Mouse (Mus musculus) limb, embryonic 11.5 days (tissue): ENCODE data around the gene Asgr2. TPM values are rescaled to one million over a fixed set of nuclear protein-coding genes. Genes with fewer than 3 reads are reported as not detected.

ENCODE experiments used
- ATAC-seq: fragments of 200-750 bp; cut with Nextera tagmentation; 2 replicates; pipeline ENCODE4 v1.8.0; 2017; ENCODE audit warnings: low read depth; ENCODE audit not compliant: insufficient number of reproducible peaks, low FRiP score, low TSS enrichment
- DNase-seq: peaks from one replicate; pipeline ENCODE4 v3.0.0-alpha.2; 2015; ENCODE audit warnings: low spot score
- H3K27ac ChIP-seq: fragments of 300-500 bp; sonication (generic); replicated peaks from 2 replicates; pipeline ENCODE4 v1.5.1; 2014; ENCODE audit warnings: low read depth, mild to moderate bottlenecking, low read length
- H3K27me3 ChIP-seq: fragments of 300-500 bp; sonication (generic); 2 replicates; pipeline ENCODE4 v1.6.1; 2014; ENCODE audit warnings: mild to moderate bottlenecking, low read length, mixed read lengths; ENCODE audit not compliant: control insufficient read depth, insufficient read depth
- H3K36me3 ChIP-seq: fragments of 300-500 bp; sonication (generic); 2 replicates; pipeline ENCODE4 v1.6.1; 2014; ENCODE audit warnings: mild to moderate bottlenecking, low read length, moderate library complexity, mixed read lengths; ENCODE audit not compliant: control insufficient read depth, insufficient read depth
- H3K4me1 ChIP-seq: fragments of 300-500 bp; sonication (generic); 2 replicates; pipeline ENCODE4 v1.6.1; 2014; ENCODE audit warnings: low read length, mixed read lengths; ENCODE audit not compliant: control insufficient read depth, insufficient read depth
- H3K4me2 ChIP-seq: fragments of 300-500 bp; sonication (generic); 2 replicates; pipeline ENCODE4 v1.6.1; 2014; ENCODE audit warnings: low read depth, mild to moderate bottlenecking, moderate library complexity; ENCODE audit not compliant: severe bottlenecking
- H3K4me3 ChIP-seq: fragments of 300-500 bp; sonication (generic); 2 replicates; pipeline ENCODE4 v1.5.1; 2014; ENCODE audit warnings: low read depth, low read length
- H3K9ac ChIP-seq: fragments of 300-500 bp; sonication (generic); 2 replicates; pipeline ENCODE4 v1.6.1; 2014; ENCODE audit warnings: mild to moderate bottlenecking, low read length
- H3K9me3 ChIP-seq: fragments of 300-500 bp; sonication (generic); 2 replicates; pipeline ENCODE4 v1.6.1; 2016; ENCODE audit warnings: low read length; ENCODE audit not compliant: control insufficient read depth
- WGBS: fragments of 180-500 bp; shearing (Covaris S2); extraction: QIAGEN DNeasy Blood & Tissue Kit; methylation state at CpG from one replicate; pipeline ENCODE4 v1.1.7; 2014; 5-methylcytosine and 5-hydroxymethylcytosine counted together
- polyA plus RNA-seq: library from polyadenylated mRNA; unstranded; fragments of >200 nt; fragmentation: Nextera tagmentation; extraction: Ambion mirVana; gene quantifications from 2 replicates; pipeline ENCODE4 v1.2.1, GENCODE M21; 2014

The Asgr2 gene
- polyA plus RNA-seq: not detected in 2 replicates

DNA sequence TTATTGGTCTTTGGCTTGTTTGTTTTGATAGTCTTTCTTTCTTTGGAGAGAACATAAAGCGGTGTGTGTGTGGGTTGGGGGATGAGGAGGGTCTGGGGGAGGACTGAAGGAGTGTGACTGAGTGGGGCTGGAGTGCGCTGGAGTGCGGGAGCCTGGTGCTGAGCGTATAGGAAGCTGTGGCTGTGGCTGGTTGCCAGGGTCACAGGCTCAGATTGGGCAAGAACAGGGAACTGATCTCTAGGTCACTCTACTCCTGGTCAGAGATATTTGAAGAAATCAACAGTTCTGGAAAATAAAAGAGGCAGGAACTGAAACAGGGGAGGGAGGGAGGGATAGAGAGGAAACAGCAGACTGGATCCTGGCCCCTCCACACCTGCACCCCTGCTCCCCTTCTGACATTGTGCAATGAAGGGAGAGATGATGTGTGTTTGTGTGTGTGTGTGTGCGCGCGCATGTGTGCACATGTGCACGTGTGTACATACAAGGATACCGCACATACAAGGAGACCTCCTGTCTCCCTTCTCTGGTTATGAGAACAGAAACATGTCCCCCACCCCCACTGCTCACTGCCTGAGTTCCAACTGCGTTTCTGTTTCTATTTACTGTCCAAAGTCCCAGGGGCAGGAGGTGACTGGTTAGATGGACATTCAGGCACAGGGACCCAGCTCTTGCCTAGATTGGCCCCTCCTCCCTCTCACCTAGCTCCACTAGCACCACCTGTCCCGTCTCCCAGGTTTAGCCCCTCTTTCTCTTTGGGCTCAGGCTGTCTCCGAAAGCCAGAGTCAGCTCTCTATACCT is at the start of gene Asgr2:
Gene Asgr2, plus strand, starts transcription at position 659 of the 798 bp plus-strand sequence.
- H3K9ac ChIP-seq: no peak within 1 kb of the TSS
- H3K4me1 ChIP-seq: no peaks in the 10 kb centered on the region
- H3K27ac ChIP-seq: no peak within 1 kb of the TSS
- WGBS: 79% methylated on average over 12 of the region's 12 CpGs
- ATAC-seq: no peak
- H3K27me3 ChIP-seq: no peaks in the 10 kb centered on the region
- H3K4me2 ChIP-seq: no peak within 1 kb of the TSS
- H3K9me3 ChIP-seq: no peaks in the 10 kb centered on the region
- H3K4me3 ChIP-seq: no peak within 1 kb of the TSS
- no peaks in the 10 kb centered on the region for H3K36me3 ChIP-seq
- no peak for DNase-seq

DNA sequence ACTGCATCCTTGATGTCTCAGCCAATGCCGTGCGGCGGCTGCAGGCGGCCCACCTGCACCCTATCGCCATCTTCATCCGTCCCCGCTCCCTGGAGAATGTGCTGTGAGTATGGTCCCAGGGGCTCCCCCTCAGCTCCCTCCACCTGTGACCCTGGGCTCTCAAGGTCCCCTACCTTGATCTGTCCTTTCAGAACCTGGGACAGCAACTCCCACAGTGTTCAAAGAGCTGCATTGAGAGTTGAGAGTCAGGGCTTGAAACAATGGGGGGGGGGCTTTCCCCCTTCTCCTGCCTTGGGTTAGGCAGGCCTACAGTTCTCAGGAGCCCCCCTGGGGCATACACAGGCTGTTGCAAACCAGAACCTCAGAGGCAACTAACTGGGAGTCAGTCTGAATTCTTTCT is 48.8 kb upstream of the Asgr2 start:
- Histone ChIP-seq H3K27ac (no peak overlapping the region), H3K4me2 (no peak overlapping the region), H3K4me1 (no peaks in the 10 kb centered on the region), H3K27me3 (no peaks in the 10 kb centered on the region), H3K9ac (no peak overlapping the region), H3K4me3 (no peak overlapping the region), H3K36me3 (peaks cover 6% of the 10 kb centered on the region), H3K9me3 (no peaks in the 10 kb centered on the region)
- ATAC-seq: no peak
- no peak for DNase-seq
- 83% methylated on average over 7 of the region's 7 CpGs for whole genome bisulfite sequencing

DNA sequence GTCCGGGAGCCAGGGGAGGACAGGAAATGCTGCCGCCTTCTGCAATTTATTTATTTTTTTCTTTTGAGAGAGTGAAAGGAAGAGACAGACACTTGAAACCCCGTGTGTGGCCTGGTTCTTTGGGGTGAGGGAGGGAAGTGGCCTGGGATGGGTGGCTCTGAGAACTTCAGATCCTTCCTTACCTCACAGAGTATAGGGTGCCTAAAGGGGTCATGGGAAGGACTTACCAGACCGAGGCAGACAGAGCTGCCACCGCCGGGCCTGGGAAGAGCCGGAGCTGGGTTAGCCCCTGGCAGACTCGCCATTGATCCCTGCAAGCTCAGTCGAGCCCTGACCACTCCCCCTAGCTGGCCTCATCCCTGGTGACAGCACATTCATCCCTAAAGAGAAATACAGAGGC is 47.0 kb upstream of the Asgr2 start:
- WGBS: 41% methylated on average over 9 of the region's 9 CpGs
- DNase-seq: no peak
- Histone ChIP-seq H3K27me3 (no peaks in the 10 kb centered on the region), H3K27ac (no peak overlapping the region), H3K36me3 (peaks cover 6% of the 10 kb centered on the region), H3K4me3 (no peak overlapping the region), H3K9ac (no peak overlapping the region), H3K4me1 (no peaks in the 10 kb centered on the region), H3K4me2 (no peak overlapping the region), H3K9me3 (no peaks in the 10 kb centered on the region)
- ATAC-seq: no peak

DNA sequence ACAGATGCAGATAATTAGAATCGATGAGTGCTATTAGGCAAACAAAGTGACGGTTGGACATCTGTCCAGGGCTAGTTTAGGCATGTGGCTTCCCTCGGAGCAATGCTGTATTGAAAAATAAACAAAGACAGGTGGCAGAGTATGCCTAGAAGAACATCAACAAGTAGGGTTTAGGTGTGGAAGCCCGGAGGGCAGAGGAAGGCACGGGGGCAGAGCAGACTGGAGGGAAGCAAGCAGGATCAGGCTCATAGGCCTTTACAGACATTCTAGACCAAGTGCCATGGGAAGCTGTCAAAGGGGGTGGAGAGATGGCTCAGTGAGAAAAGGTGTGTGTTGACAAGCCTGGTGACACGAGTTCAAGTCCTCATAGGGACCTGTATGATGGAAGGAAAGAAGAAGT is 43.1 kb upstream of the Asgr2 start:
- Histone ChIP-seq H3K9ac (no peak overlapping the region), H3K4me2 (no peak overlapping the region), H3K36me3 (peaks cover under 1% of the 10 kb centered on the region), H3K27ac (no peak overlapping the region), H3K4me1 (no peaks in the 10 kb centered on the region), H3K27me3 (no peaks in the 10 kb centered on the region), H3K9me3 (no peaks in the 10 kb centered on the region), H3K4me3 (no peak overlapping the region)
- DNase-seq (no peak), ATAC-seq (no peak)
- 60% methylated on average over 6 of the region's 6 CpGs for WGBS

DNA sequence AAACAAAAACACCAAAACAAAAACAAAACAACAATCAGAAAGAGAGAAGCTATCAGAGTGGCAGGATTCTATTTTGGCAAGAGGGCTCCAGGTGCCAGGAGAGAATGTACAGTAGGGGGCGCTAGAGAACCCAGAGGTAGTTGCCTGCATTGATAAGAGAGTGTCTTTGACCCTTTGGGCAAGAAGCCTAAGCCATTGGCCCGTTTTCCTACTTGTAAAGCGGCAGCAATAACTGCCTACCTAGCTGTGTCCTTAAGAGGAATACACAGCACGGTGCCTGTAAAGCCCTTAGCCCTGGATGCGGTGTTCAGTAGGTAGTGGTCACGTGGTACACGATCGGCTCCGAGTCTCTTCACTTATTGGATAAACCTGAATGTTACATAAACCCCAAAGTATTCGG is 42.6 kb upstream of the Asgr2 start:
- Histone ChIP-seq H3K4me3 (no peak overlapping the region), H3K27me3 (no peaks in the 10 kb centered on the region), H3K9ac (no peak overlapping the region), H3K36me3 (no peaks in the 10 kb centered on the region; the same call in 1 of the 2 replicates), H3K4me1 (no peaks in the 10 kb centered on the region), H3K4me2 (no peak overlapping the region), H3K27ac (no peak overlapping the region), H3K9me3 (no peaks in the 10 kb centered on the region)
- 48% methylated on average over 10 of the region's 10 CpGs for WGBS
- DNase-seq (no peak), ATAC-seq (no peak)

- no peaks in the 10 kb centered on the region for H3K9me3 ChIP-seq
- H3K36me3 ChIP-seq: no peaks in the 10 kb centered on the region
- DNase-seq (no peak), ATAC-seq (no peak)
- no peak overlapping the region for H3K4me2 ChIP-seq
- no peaks in the 10 kb centered on the region for H3K27me3 ChIP-seq
- H3K4me1 ChIP-seq: peaks cover 3% of the 10 kb centered on the region; the same call in 1 of the 2 replicates
- H3K4me3 ChIP-seq: no peak overlapping the region
- WGBS: 74% methylated on average over 7 of the region's 7 CpGs
- H3K9ac ChIP-seq: no peak overlapping the region
- no peak overlapping the region for H3K27ac ChIP-seq
Measured at GRCm38 (mm10) chr11:70053156-70053555, 39.3 kb upstream of the Asgr2 start.

- no peak within 1 kb of the TSS for H3K9ac ChIP-seq
- WGBS: 86% methylated on average over 10 of the region's 10 CpGs
- no peak within 1 kb of the TSS for H3K27ac ChIP-seq
- no peaks in the 10 kb centered on the region for H3K27me3 ChIP-seq
- no peak within 1 kb of the TSS for H3K4me2 ChIP-seq
- H3K36me3 ChIP-seq: no peaks in the 10 kb centered on the region
- no peak for ATAC-seq
- no peaks in the 10 kb centered on the region for H3K9me3 ChIP-seq
- no peak for DNase-seq
- H3K4me1 ChIP-seq: peaks cover 3% of the 10 kb centered on the region; the same call in 1 of the 2 replicates
- H3K4me3 ChIP-seq: no peak within 1 kb of the TSS
Measured at GRCm38 (mm10) chr11:70053898-70054570, 38.4 kb upstream of the Asgr2 start, which contains the start of gene Asgr1. Gene Asgr1 (plus strand): TSS chr11:70054085.

GRCm38 (mm10) chr11:70055618-70056214 is 36.7 kb upstream of the Asgr2 start:
- peaks cover 3% of the 10 kb centered on the region; the same call in 1 of the 2 replicates for H3K4me1 ChIP-seq
- H3K4me2 ChIP-seq: no peak overlapping the region
- H3K4me3 ChIP-seq: no peak overlapping the region
- WGBS: 25% methylated on average over 18 of the region's 18 CpGs
- H3K27ac ChIP-seq: no peak overlapping the region
- no peaks in the 10 kb centered on the region for H3K36me3 ChIP-seq
- H3K9me3 ChIP-seq: no peaks in the 10 kb centered on the region
- no peak overlapping the region for H3K9ac ChIP-seq
- ATAC-seq (no peak), DNase-seq (peak; percentile 90)
- H3K27me3 ChIP-seq: no peaks in the 10 kb centered on the region
